ENCODE assay signal across 8 mouse cellular contexts in genomic region chr19:8736160-8736467, GRCm38 (mm10). TPM values are rescaled to one million over a fixed set of nuclear protein-coding genes. Genes with fewer than 3 reads are reported as not detected.
DNase-seq lines count a peak whose midpoint lies in the region; ATAC-seq lines count a peak whose summit lies in the region.

No protein-coding gene starts in this region.

- no peaks in the 10 kb centered on the region for H3K27me3 ChIP-seq in lung, embryonic 15.5 days
- H3K27me3 ChIP-seq in embryonic facial prominence, embryonic 13.5 days, result no peaks in the 10 kb centered on the region
- no peaks in the 10 kb centered on the region for H3K27me3 ChIP-seq in limb, embryonic 10.5 days (ENCODE audit: low read depth, poor library complexity, severe bottlenecking)
- H3K27me3 ChIP-seq in neural tube, embryonic 15.5 days (replicated peaks), result no peaks in the 10 kb centered on the region

- H3K4me2 ChIP-seq in lung, embryonic 15.5 days, result peak overlapping the region; percentile 90
- peak overlapping the region; percentile 83 for H3K4me2 ChIP-seq in embryonic facial prominence, embryonic 13.5 days
- peak overlapping the region; percentile 84 for H3K4me2 ChIP-seq in neural tube, embryonic 15.5 days

- peak; percentile 43; the same call in 1 of the 2 replicates for ATAC-seq in lung, embryonic 15.5 days (ENCODE audit: borderline replicate concordance, extremely low read depth, low FRiP score, low TSS enrichment)
- no peak; the same call in 1 of the 2 replicates for ATAC-seq in embryonic facial prominence, embryonic 13.5 days (ENCODE audit: insufficient number of reproducible peaks, insufficient read depth, low FRiP score, low TSS enrichment, low read depth)
- ATAC-seq in neural tube, embryonic 15.5 days (ENCODE audit: low FRiP score), result 0 out of 2 replicates have a peak, but pooled peaks have one; percentile 30

- DNase-seq in lung, postnatal 14 days, result no peak
- DNase-seq in limb, embryonic 10.5 days (ENCODE audit: low spot score), result no peak
- no peak for DNase-seq in right cerebral cortex, postnatal 14 days
- no peak for DNase-seq in layer of hippocampus, postnatal 25 days (ENCODE audit: extremely low spot score in 1 of 2, low spot score in 1 of 2)
- DNase-seq in cerebellum, adult 11-12 months, result no peak

- peak overlapping the region; percentile 97 for H3K4me3 ChIP-seq in lung, embryonic 15.5 days
- H3K4me3 ChIP-seq in embryonic facial prominence, embryonic 13.5 days, result peak overlapping the region; percentile 92
- peak overlapping the region; percentile 67 for H3K4me3 ChIP-seq in limb, embryonic 10.5 days
- peak overlapping the region; percentile 77 for H3K4me3 ChIP-seq in neural tube, embryonic 15.5 days (replicated peaks)

- H3K36me3 ChIP-seq in lung, embryonic 15.5 days, result peaks cover 32% of the 10 kb centered on the region
- peaks cover 36% of the 10 kb centered on the region for H3K36me3 ChIP-seq in embryonic facial prominence, embryonic 13.5 days
- H3K36me3 ChIP-seq in limb, embryonic 10.5 days, result peaks cover 41% of the 10 kb centered on the region
- H3K36me3 ChIP-seq in neural tube, embryonic 15.5 days, result peaks cover 23% of the 10 kb centered on the region

- H3K9me3 ChIP-seq in lung, embryonic 15.5 days, result no peaks in the 10 kb centered on the region
- H3K9me3 ChIP-seq in embryonic facial prominence, embryonic 13.5 days, result no peaks in the 10 kb centered on the region
- H3K9me3 ChIP-seq in limb, embryonic 10.5 days (replicated peaks), result no peaks in the 10 kb centered on the region
- no peaks in the 10 kb centered on the region for H3K9me3 ChIP-seq in neural tube, embryonic 15.5 days (replicated peaks)

- 2% methylated on average over 11 of the region's 11 CpGs for WGBS in lung, embryonic 15.5 days
- 2% methylated on average over 11 of the region's 11 CpGs for WGBS in embryonic facial prominence, embryonic 13.5 days
- 2% methylated on average over 11 of the region's 11 CpGs for WGBS in limb, embryonic 10.5 days
- WGBS in neural tube, embryonic 15.5 days, result 2% methylated on average over 11 of the region's 11 CpGs

- H3K4me1 ChIP-seq in lung, embryonic 15.5 days, result peaks cover 21% of the 10 kb centered on the region
- peaks cover 20% of the 10 kb centered on the region for H3K4me1 ChIP-seq in embryonic facial prominence, embryonic 13.5 days
- peaks cover 17% of the 10 kb centered on the region for H3K4me1 ChIP-seq in limb, embryonic 10.5 days
- peaks cover 31% of the 10 kb centered on the region for H3K4me1 ChIP-seq in neural tube, embryonic 15.5 days

- peak overlapping the region; percentile 82 for H3K9ac ChIP-seq in lung, embryonic 15.5 days
- peak overlapping the region; percentile 87 for H3K9ac ChIP-seq in embryonic facial prominence, embryonic 13.5 days
- H3K9ac ChIP-seq in neural tube, embryonic 15.5 days (replicated peaks), result peak overlapping the region; percentile 85

- peak overlapping the region; percentile 48 for H3K27ac ChIP-seq in lung, embryonic 15.5 days
- H3K27ac ChIP-seq in embryonic facial prominence, embryonic 13.5 days, result peak overlapping the region; percentile 76
- H3K27ac ChIP-seq in limb, embryonic 10.5 days, result peak overlapping the region; percentile 84
- H3K27ac ChIP-seq in neural tube, embryonic 15.5 days (replicated peaks), result peak overlapping the region; percentile 86

RNA-seq across cellular contexts. Expression of gene Wdr74, which starts 0.5 kb away (rescaled TPM):
- polyA plus RNA-seq in lung, embryonic 15.5 days (2015; fragmentation: Nextera tagmentation; extraction: Ambion mirVana), result 85.6 and 86.3 TPM in 2 replicates
- 88.6 and 100 TPM in 2 replicates for polyA plus RNA-seq in embryonic facial prominence, embryonic 13.5 days (2015; fragmentation: Nextera tagmentation; extraction: Ambion mirVana)
- polyA plus RNA-seq in limb, embryonic 10.5 days (2016; fragmentation: Nextera tagmentation; extraction: Ambion mirVana), result 121 and 145 TPM in 2 replicates
- 91.0 and 95.2 TPM in 2 replicates for polyA plus RNA-seq in neural tube, embryonic 15.5 days (2015; fragmentation: Nextera tagmentation; extraction: Ambion mirVana)
- 10 to 100 TPM; 43.9 to 53.6 TPM for total RNA-seq in layer of hippocampus, postnatal 25 days (2021)

RNA-seq across cellular contexts. Expression of gene 1700092M07Rik, which starts 4.4 kb away (rescaled TPM):
- polyA plus RNA-seq in lung, embryonic 15.5 days (2015; fragmentation: Nextera tagmentation; extraction: Ambion mirVana), result 2.0 and 2.1 TPM in 2 replicates
- 2.2 and 2.7 TPM in 2 replicates for polyA plus RNA-seq in embryonic facial prominence, embryonic 13.5 days (2015; fragmentation: Nextera tagmentation; extraction: Ambion mirVana)
- polyA plus RNA-seq in limb, embryonic 10.5 days (2016; fragmentation: Nextera tagmentation; extraction: Ambion mirVana), result 2.8 and 3.1 TPM in 2 replicates
- 1.5 and 2.2 TPM in 2 replicates for polyA plus RNA-seq in neural tube, embryonic 15.5 days (2015; fragmentation: Nextera tagmentation; extraction: Ambion mirVana)
- 1 to 10 TPM in 1 of 2 experiments, not detected in 1; 1.5 TPM for total RNA-seq in layer of hippocampus, postnatal 25 days (2021)

RNA-seq across cellular contexts. Expression of gene Stx5a, which starts 5.1 kb away (rescaled TPM):
- 142 and 153 TPM in 2 replicates for polyA plus RNA-seq in lung, embryonic 15.5 days (2015; fragmentation: Nextera tagmentation; extraction: Ambion mirVana)
- 182 and 184 TPM in 2 replicates for polyA plus RNA-seq in embryonic facial prominence, embryonic 13.5 days (2015; fragmentation: Nextera tagmentation; extraction: Ambion mirVana)
- polyA plus RNA-seq in limb, embryonic 10.5 days (2016; fragmentation: Nextera tagmentation; extraction: Ambion mirVana), result 99.3 and 134 TPM in 2 replicates
- 124 and 127 TPM in 2 replicates for polyA plus RNA-seq in neural tube, embryonic 15.5 days (2015; fragmentation: Nextera tagmentation; extraction: Ambion mirVana)
- 10 to 100 TPM; 59.9 to 70.7 TPM for total RNA-seq in layer of hippocampus, postnatal 25 days (2021)

RNA-seq across cellular contexts. Expression of gene Slc3a2, which starts 12.9 kb away (rescaled TPM):
- polyA plus RNA-seq in lung, embryonic 15.5 days (2015; fragmentation: Nextera tagmentation; extraction: Ambion mirVana), result 87.1 and 89.7 TPM in 2 replicates
- polyA plus RNA-seq in embryonic facial prominence, embryonic 13.5 days (2015; fragmentation: Nextera tagmentation; extraction: Ambion mirVana), result 99.9 and 116 TPM in 2 replicates
- polyA plus RNA-seq in limb, embryonic 10.5 days (2016; fragmentation: Nextera tagmentation; extraction: Ambion mirVana), result 119 and 128 TPM in 2 replicates
- polyA plus RNA-seq in neural tube, embryonic 15.5 days (2015; fragmentation: Nextera tagmentation; extraction: Ambion mirVana), result 158 and 159 TPM in 2 replicates
- 100 to 1,000 TPM; 155 to 170 TPM for total RNA-seq in layer of hippocampus, postnatal 25 days (2021)

RNA-seq across cellular contexts. Expression of gene Nxf1, which starts 20.8 kb away (rescaled TPM):
- 184 and 198 TPM in 2 replicates for polyA plus RNA-seq in lung, embryonic 15.5 days (2015; fragmentation: Nextera tagmentation; extraction: Ambion mirVana)
- polyA plus RNA-seq in embryonic facial prominence, embryonic 13.5 days (2015; fragmentation: Nextera tagmentation; extraction: Ambion mirVana), result 199 and 230 TPM in 2 replicates
- 257 and 273 TPM in 2 replicates for polyA plus RNA-seq in limb, embryonic 10.5 days (2016; fragmentation: Nextera tagmentation; extraction: Ambion mirVana)
- 127 and 140 TPM in 2 replicates for polyA plus RNA-seq in neural tube, embryonic 15.5 days (2015; fragmentation: Nextera tagmentation; extraction: Ambion mirVana)
- total RNA-seq in layer of hippocampus, postnatal 25 days (2021), result 10 to 100 TPM; 75.4 to 95.3 TPM
